Mouse (Mus musculus) small intestine, adult 2 months (tissue): ENCODE data around the gene Sin3a. TPM values are rescaled to one million over a fixed set of nuclear protein-coding genes. Genes with fewer than 3 reads are reported as not detected.
A peak's percentile ranks its signal among the peaks of the same experiment; 100 is the strongest.

Experiments
- H3K27ac ChIP-seq: fragments of 200-500 bp; 2 replicates; pipeline ENCODE4 v1.5.1; 2012; ENCODE audit warnings: low read depth, low read length, control low read depth, inconsistent platforms; ENCODE audit not compliant: insufficient read depth
- H3K27me3 ChIP-seq: fragments of 200-500 bp; 2 replicates; pipeline ENCODE4 v1.6.1; 2012; ENCODE audit warnings: mild to moderate bottlenecking, moderate library complexity, low read length, inconsistent platforms; ENCODE audit not compliant: control insufficient read depth, insufficient read depth
- H3K36me3 ChIP-seq: fragments of 200-500 bp; 2 replicates; pipeline ENCODE4 v1.6.1; 2012; ENCODE audit warnings: mild to moderate bottlenecking, low read length, control low read depth, inconsistent platforms; ENCODE audit not compliant: control insufficient read depth, insufficient read depth
- H3K4me1 ChIP-seq: fragments of 200-500 bp; 2 replicates; pipeline ENCODE4 v1.6.1; 2012; ENCODE audit warnings: low read length, inconsistent platforms, mixed read lengths; ENCODE audit not compliant: control insufficient read depth, insufficient read depth, insufficient read length
- H3K4me3 ChIP-seq: fragments of 200-500 bp; 2 replicates; pipeline ENCODE4 v1.5.1; 2012; ENCODE audit warnings: low read depth, mild to moderate bottlenecking, control low read depth, inconsistent platforms, low read length, moderate library complexity
- CTCF ChIP-seq: fragments of 200-500 bp; IDR thresholded peaks from 2 replicates; pipeline ENCODE4 v1.5.1; 2012; ENCODE audit warnings: low read depth, mild to moderate bottlenecking, control low read depth, inconsistent platforms, low read length, moderate library complexity, mixed read lengths; ENCODE audit not compliant: insufficient replicate concordance, insufficient read length; ENCODE audit errors: extremely low read depth
- POLR2A ChIP-seq: fragments of 200-500 bp; IDR thresholded peaks from 2 replicates; pipeline ENCODE4 v1.6.1; 2012; ENCODE audit warnings: low read depth, mild to moderate bottlenecking, control low read depth, inconsistent platforms, low read length, moderate library complexity
- WGBS: fragments of 180-500 bp; shearing (Covaris S2); methylation state at CpG from one replicate; pipeline ENCODE4 v1.1.7; 2018; 5-methylcytosine and 5-hydroxymethylcytosine counted together
- polyA plus RNA-seq: library from polyadenylated mRNA; depleted of rRNA; stranded (reverse); fragments of >200 nt; gene quantifications from 2 replicates; pipeline ENCODE4 v1.2.3, GENCODE M21; 2012

Sin3a gene
- polyA plus RNA-seq, 1 experiment, result 44.1 TPM

DNA sequence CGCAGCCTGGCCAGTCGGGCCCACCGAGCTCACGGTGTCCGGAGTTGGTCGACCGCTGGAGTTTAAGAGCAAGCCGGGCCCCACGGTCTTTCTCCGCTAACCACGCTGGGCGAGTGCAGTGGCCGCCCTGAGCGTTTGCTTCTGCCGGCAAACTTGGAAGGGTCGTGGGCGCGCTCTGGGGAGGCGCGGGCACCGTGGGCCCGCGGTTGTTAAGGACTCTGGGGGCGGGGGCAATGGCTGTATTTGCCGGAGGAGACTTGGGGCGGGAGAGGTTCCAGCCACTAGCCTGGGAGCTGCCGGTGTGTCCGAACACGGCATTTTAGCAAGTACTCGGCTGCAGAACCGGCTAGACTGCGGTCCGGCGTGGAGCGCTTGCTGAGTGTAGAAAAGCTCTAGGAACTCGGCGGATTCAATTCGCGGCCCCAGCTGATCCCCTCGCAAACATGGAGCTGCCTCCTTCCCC is 717 bp downstream of the Sin3a start:
- under 1% methylated on average over 40 of the region's 40 CpGs for WGBS
- Histone ChIP-seq H3K27me3 (no peaks in the 10 kb centered on the region), H3K36me3 (no peaks in the 10 kb centered on the region), H3K27ac (peak overlapping the region; percentile 91), H3K4me1 (peaks cover 8% of the 10 kb centered on the region), H3K4me3 (peak overlapping the region; percentile 84)
- TF ChIP-seq POLR2A (no peak), CTCF (no peak)

DNA sequence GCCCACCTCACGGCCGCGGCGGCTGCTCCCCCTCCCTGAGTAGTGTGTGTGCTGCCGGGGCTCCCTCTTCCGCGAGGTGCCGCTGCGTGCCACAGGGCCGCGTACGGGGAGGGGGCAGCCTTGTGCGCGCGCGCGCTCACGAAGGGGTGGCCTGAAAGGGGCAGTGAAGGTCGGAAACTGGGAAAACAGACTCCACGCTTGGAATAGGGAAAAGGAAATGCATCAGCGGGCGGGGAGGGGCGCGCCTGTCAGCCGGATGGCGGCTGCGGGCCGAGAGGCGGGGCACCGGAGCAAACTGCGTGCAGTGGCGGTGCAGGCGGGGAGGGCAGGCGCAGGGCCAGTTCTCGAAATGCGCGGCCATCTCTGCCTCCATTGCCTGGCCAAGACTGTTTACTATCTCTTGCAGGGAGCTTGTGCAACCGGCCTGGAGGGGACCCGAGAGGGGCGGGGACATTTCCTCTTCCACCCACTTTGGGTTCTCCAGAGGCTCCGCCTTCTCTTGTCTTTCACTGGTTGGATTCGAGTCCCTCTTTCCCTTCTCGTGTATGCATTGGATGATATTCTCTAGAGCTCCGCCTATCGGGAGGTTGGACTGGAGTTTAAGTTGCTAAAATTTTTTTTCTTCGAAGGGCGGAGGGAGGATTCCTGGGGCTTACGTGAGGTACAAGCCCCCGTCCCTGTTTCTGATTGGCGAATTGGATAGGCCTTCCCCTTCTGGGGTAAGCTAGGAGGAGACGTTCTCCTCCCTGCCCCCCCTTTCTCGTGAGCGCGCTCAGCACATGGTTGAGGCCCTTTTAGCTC is 1.3 kb downstream of the Sin3a start:
- under 1% methylated on average over 54 of the region's 54 CpGs for WGBS
- Histone ChIP-seq H3K27me3 (no peaks in the 10 kb centered on the region), H3K4me3 (peak overlapping the region; percentile 84), H3K36me3 (no peaks in the 10 kb centered on the region), H3K27ac (peak overlapping the region; percentile 91), H3K4me1 (peaks cover 8% of the 10 kb centered on the region)
- TF ChIP-seq CTCF (no peak), POLR2A (peak; percentile 53; the same call in 1 of the 2 replicates)

DNA sequence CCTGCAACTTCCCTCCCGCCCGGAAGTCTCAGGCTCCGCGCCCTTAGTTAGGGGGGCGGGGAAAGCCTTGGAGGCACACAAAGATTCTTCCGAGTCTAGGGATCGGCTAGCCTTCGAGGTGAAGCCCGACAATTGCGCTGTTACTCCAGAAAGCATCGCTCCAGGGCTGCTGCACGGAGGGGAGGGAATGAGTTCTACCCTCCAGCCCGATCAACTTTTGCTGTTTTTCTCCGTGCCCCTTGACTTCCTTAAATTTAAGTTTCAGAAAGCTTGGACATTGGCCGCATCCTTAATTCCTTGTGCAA is 1.9 kb downstream of the Sin3a start:
- peaks cover 8% of the 10 kb centered on the region for H3K4me1 ChIP-seq
- TF ChIP-seq POLR2A, result peak; percentile 73
- TF ChIP-seq CTCF, result no peak
- under 1% methylated on average over 15 of the region's 15 CpGs for WGBS
- no peaks in the 10 kb centered on the region for H3K27me3 ChIP-seq
- H3K27ac ChIP-seq, result peak overlapping the region; percentile 88
- H3K4me3 ChIP-seq, result peak overlapping the region; percentile 74
- no peaks in the 10 kb centered on the region for H3K36me3 ChIP-seq

DNA sequence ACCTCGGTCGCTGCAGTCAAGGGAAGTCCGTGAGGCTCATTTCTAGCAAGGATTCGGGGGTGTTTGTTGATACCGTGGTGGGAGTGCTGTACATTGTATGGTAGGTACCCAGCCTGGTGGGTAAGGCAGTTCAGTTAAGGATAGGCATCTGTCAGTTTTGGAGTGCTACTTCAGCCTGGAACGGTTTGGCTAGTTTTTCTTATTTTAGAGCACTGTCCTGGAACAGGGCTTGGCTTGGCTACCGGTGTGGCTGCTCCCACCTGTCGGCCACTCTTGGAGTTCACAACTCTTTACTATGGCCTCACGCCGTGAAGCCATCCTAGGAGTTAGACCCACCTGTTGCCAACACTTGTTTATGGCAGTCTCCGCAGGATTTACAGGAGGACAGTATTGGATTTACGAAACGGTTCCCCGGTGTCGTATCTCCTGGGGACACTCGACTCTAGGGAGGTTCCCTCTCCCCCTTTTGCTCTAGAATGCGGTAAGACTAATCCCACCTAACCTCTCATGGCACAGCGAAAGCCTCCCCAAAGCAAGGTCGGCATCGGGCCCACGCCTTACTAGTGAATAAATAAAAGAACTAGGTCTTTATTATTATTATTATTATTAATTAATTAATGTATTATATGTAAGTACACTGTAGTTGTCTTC is 2.5 kb downstream of the Sin3a start:
- H3K27ac ChIP-seq, result peak overlapping the region; percentile 88
- no peaks in the 10 kb centered on the region for H3K36me3 ChIP-seq
- H3K4me3 ChIP-seq, result peak overlapping the region; percentile 74
- peaks cover 8% of the 10 kb centered on the region for H3K4me1 ChIP-seq
- H3K27me3 ChIP-seq, result no peaks in the 10 kb centered on the region
- TF ChIP-seq CTCF, result no peak
- TF ChIP-seq POLR2A, result no peak
- WGBS, result 2% methylated on average over 21 of the region's 21 CpGs

DNA sequence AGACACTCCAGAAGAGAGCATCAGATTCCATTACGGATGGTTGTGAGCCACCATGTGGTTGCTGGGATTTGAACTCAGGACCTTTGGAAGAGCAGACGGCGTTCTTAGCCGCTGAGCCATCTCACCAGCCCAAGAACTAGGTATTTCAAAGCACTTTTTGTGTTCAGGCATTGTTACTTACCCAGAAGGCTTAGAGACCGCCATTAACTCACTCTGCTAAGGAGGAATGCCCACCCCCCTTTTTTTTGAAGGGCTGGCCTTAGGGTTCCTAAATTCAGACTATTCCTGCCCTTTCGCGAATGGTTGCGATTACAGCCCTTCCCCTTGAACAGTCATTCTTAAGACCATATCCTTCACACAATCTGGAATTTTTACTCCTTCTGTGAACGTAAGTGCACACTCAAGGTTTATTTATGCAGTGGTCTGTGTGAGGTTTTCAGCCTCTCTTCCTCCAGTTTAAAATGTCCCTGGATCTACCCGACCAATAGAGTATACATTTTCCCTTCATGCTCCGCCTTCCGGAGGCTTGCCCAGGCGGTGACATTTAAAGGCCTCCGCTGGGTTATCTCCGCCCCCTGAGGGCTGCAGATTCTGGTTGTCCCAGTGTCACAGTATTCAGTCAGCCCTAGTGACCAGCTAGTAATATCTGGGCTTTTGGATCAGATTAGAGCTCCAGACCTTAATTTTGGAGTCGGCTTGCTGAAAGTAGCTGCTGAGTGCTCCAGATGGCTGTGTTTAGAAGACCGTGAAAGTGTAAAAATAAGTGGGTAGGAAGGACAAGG is 3.2 kb downstream of the Sin3a start:
- Histone ChIP-seq H3K4me1 (peaks cover 8% of the 10 kb centered on the region), H3K36me3 (no peaks in the 10 kb centered on the region), H3K27ac (peak overlapping the region; percentile 88), H3K4me3 (peak overlapping the region; percentile 64), H3K27me3 (no peaks in the 10 kb centered on the region)
- no peak for TF ChIP-seq POLR2A
- TF ChIP-seq CTCF, result no peak
- WGBS, result 5% methylated on average over 17 of the region's 17 CpGs

DNA sequence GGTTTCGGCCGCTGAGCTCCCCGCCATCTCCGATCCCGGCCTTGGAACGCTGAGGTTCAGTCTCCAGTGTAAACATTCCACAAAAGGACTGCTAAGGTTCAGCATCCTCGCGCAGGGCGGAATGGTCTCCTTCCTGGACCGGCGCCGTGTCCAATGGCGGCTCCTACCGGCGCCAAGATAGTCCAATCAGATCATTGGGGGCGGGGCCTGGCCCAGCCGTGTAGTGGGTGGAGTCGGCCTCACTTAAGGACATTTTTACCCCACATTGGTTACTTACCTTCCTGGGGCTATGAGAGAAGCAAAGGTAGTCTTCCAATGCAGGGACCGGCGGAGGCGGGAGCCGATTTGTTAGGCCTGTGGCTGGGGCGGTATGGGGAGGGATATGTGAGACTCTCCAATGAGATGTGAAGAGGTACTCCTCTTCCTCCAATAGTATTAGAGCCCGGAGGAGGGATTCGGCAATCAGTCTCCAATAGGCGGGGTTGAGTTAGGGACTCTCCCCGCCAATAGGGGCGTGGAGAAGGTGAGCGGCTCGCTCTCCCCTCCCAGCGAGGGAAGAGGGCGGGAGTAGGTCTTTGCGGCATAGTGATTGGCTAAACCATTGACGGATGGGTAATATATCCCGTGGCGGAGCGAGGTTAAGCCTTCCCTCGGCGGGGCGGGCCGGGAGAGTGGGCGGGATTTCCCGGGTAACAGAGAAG is 4.0 kb downstream of the Sin3a start:
- under 1% methylated on average over 43 of the region's 43 CpGs for WGBS
- Histone ChIP-seq H3K27ac (peak overlapping the region; percentile 88), H3K4me3 (peak overlapping the region; percentile 83), H3K4me1 (peaks cover 8% of the 10 kb centered on the region), H3K36me3 (no peaks in the 10 kb centered on the region), H3K27me3 (no peaks in the 10 kb centered on the region)
- TF ChIP-seq CTCF, result no peak
- peak; percentile 45; the same call in 1 of the 2 replicates for TF ChIP-seq POLR2A
